Mouse (Mus musculus) olfactory bulb, adult 2 months (tissue): ENCODE measurements around the gene 4930452B06Rik. TPM values are rescaled to one million over a fixed set of nuclear protein-coding genes. Genes with fewer than 3 reads are reported as not detected.

Experiments
- H3K27ac ChIP-seq: fragments of 200-500 bp; 2 replicates; pipeline ENCODE4 v1.5.1; 2012; ENCODE audit warnings: low read depth, low read length; ENCODE audit not compliant: insufficient read depth
- H3K4me1 ChIP-seq: fragments of 200-500 bp; 2 replicates; pipeline ENCODE4 v1.6.1; 2012; ENCODE audit warnings: low read length; ENCODE audit not compliant: control insufficient read depth, insufficient read depth
- H3K4me3 ChIP-seq: fragments of 200-500 bp; 2 replicates; pipeline ENCODE4 v1.5.1; 2012; ENCODE audit warnings: mild to moderate bottlenecking, low read depth, low read length, moderate library complexity; ENCODE audit not compliant: insufficient read depth
- CTCF ChIP-seq: fragments of 200-500 bp; IDR thresholded peaks from 2 replicates; pipeline ENCODE4 v1.5.1; 2012; ENCODE audit warnings: low read depth, mild to moderate bottlenecking, low read length, moderate library complexity; ENCODE audit not compliant: insufficient read depth
- POLR2A ChIP-seq: fragments of 200-500 bp; IDR thresholded peaks from 2 replicates; pipeline ENCODE4 v1.6.1; 2012; ENCODE audit warnings: mild to moderate bottlenecking, low read depth, low read length, moderate library complexity; ENCODE audit not compliant: insufficient read depth
- whole genome bisulfite sequencing: fragments of 180-500 bp; shearing (Covaris S2); methylation state at CpG from one replicate; pipeline ENCODE4 v1.1.7; 2018; 5-methylcytosine and 5-hydroxymethylcytosine counted together
- polyA plus RNA-seq: library from polyadenylated mRNA; stranded (reverse); fragments of >200 nt; gene quantifications from 2 replicates; pipeline ENCODE4 v1.2.4, GENCODE M21; 2012; ENCODE audit warnings: low replicate concordance; ENCODE audit not compliant: missing spikeins, insufficient read depth, insufficient read length

The 4930452B06Rik gene
- polyA plus RNA-seq, 1 experiment: not detected

- WGBS: 86% methylated on average over 1 of the region's 1 CpGs
- TF ChIP-seq POLR2A (no peak), CTCF (no peak)
- H3K4me1 ChIP-seq: no peaks in the 10 kb centered on the region
- H3K27ac ChIP-seq: no peak overlapping the region
- no peak overlapping the region for H3K4me3 ChIP-seq
Observed at GRCm38 (mm10) chr14:8447352-8447751, 218.7 kb downstream of the 4930452B06Rik start.

GRCm38 (mm10) chr14:8444363-8444762 lies 221.7 kb downstream of the 4930452B06Rik start:
- WGBS: 85% methylated on average over 2 of the region's 2 CpGs
- no peaks in the 10 kb centered on the region for H3K4me1 ChIP-seq
- no peak overlapping the region for H3K4me3 ChIP-seq
- no peak for TF ChIP-seq CTCF
- TF ChIP-seq POLR2A: no peak
- no peak overlapping the region for H3K27ac ChIP-seq

- Histone ChIP-seq H3K4me1 (no peaks in the 10 kb centered on the region), H3K4me3 (no peak overlapping the region), H3K27ac (no peak overlapping the region)
- 91% methylated on average over 3 of the region's 3 CpGs for WGBS
- TF ChIP-seq CTCF: no peak
- no peak for TF ChIP-seq POLR2A
Observed at GRCm38 (mm10) chr14:8442691-8443090, 223.3 kb downstream of the 4930452B06Rik start.

- no peak overlapping the region for H3K4me3 ChIP-seq
- WGBS: 45% methylated on average over 3 of the region's 3 CpGs
- no peaks in the 10 kb centered on the region for H3K4me1 ChIP-seq
- H3K27ac ChIP-seq: no peak overlapping the region
- TF ChIP-seq CTCF (no peak), POLR2A (no peak)
Observed at GRCm38 (mm10) chr14:8441623-8442022, 224.4 kb downstream of the 4930452B06Rik start.

- no peaks in the 10 kb centered on the region for H3K4me1 ChIP-seq
- H3K27ac ChIP-seq: no peak overlapping the region
- no peak overlapping the region for H3K4me3 ChIP-seq
- WGBS: 82% methylated on average over 6 of the region's 6 CpGs
- TF ChIP-seq CTCF (no peak), POLR2A (no peak)
Observed at GRCm38 (mm10) chr14:8430611-8431230, 235.3 kb downstream of the 4930452B06Rik start.

- no peak for TF ChIP-seq CTCF
- no peak for TF ChIP-seq POLR2A
- no peaks in the 10 kb centered on the region for H3K4me1 ChIP-seq
- WGBS: 93% methylated on average over 2 of the region's 2 CpGs
- no peak overlapping the region for H3K27ac ChIP-seq
- no peak overlapping the region for H3K4me3 ChIP-seq
Observed at GRCm38 (mm10) chr14:8429767-8430166, 236.3 kb downstream of the 4930452B06Rik start.

- H3K27ac ChIP-seq: no peak overlapping the region
- whole genome bisulfite sequencing: 66% methylated on average over 3 of the region's 3 CpGs
- TF ChIP-seq POLR2A: no peak
- no peak for TF ChIP-seq CTCF
- H3K4me3 ChIP-seq: no peak overlapping the region
- peaks cover 3% of the 10 kb centered on the region; the same call in 1 of the 2 replicates for H3K4me1 ChIP-seq
Observed at GRCm38 (mm10) chr14:8422833-8423232, 243.2 kb downstream of the 4930452B06Rik start.

GRCm38 (mm10) chr14:8421199-8421787 lies 244.7 kb downstream of the 4930452B06Rik start:
- Histone ChIP-seq H3K27ac (no peak overlapping the region), H3K4me3 (no peak overlapping the region), H3K4me1 (peaks cover 3% of the 10 kb centered on the region; the same call in 1 of the 2 replicates)
- no peak for TF ChIP-seq POLR2A
- no peak for TF ChIP-seq CTCF
- WGBS: 42% methylated on average over 10 of the region's 10 CpGs

GRCm38 (mm10) chr14:8418610-8419009 lies 247.4 kb downstream of the 4930452B06Rik start:
- Histone ChIP-seq H3K4me1 (peaks cover 3% of the 10 kb centered on the region; the same call in 1 of the 2 replicates), H3K27ac (no peak overlapping the region), H3K4me3 (no peak overlapping the region)
- 59% methylated on average over 3 of the region's 3 CpGs for whole genome bisulfite sequencing
- TF ChIP-seq CTCF (no peak), POLR2A (no peak)

GRCm38 (mm10) chr14:8405946-8406345 lies 260.1 kb downstream of the 4930452B06Rik start:
- no peak overlapping the region for H3K4me3 ChIP-seq
- H3K4me1 ChIP-seq: no peaks in the 10 kb centered on the region
- H3K27ac ChIP-seq: no peak overlapping the region
- WGBS: 81% methylated on average over 6 of the region's 6 CpGs
- TF ChIP-seq POLR2A (no peak), CTCF (no peak)
